Mouse (Mus musculus): ENCODE data around the gene Ska3. TPM values are rescaled to one million over a fixed set of nuclear protein-coding genes. Genes with fewer than 3 reads are reported as not detected.
"Not testable (repeated sequence)": the region's sequence is repeated elsewhere in the genome, so short reads cannot be mapped to it uniquely, and the experiment has no call there.

The Ska3 gene
- polyA plus RNA-seq (2015; fragmentation: Nextera tagmentation; extraction: Ambion mirVana): 40.5 and 42.1 TPM in 2 replicates

- peak; percentile 97 for ATAC-seq (ENCODE audit: low FRiP score, low TSS enrichment)
- Histone ChIP-seq H3K4me1 (ENCODE audit: insufficient read depth, low read length) (peaks cover 24% of the 10 kb centered on the region), H3K27ac (ENCODE audit: low read length) (peak within 1 kb of the TSS; percentile 95), H3K4me2 (replicated peaks; ENCODE audit: low read depth, low read length) (peak within 1 kb of the TSS; percentile 69), H3K9ac (replicated peaks; ENCODE audit: low read length) (peak within 1 kb of the TSS; percentile 83), H3K4me3 (ENCODE audit: low read length) (peak within 1 kb of the TSS; percentile 91), H3K27me3 (ENCODE audit: insufficient read depth, low read length) (no peaks in the 10 kb centered on the region), H3K36me3 (ENCODE audit: insufficient read depth, low read length) (peaks cover 11% of the 10 kb centered on the region), H3K9me3 (ENCODE audit: low read length) (no peaks in the 10 kb centered on the region)
- under 1% methylated on average over 96 of the region's 96 CpGs for WGBS
These were observed at the start of gene Ska3, which contains the start of gene Mrpl57 for GRCm38 (mm10) chr14:57825788-57826751. TSS of gene Ska3 (minus strand) at chr14:57826185. TSS of gene Mrpl57 (plus strand) at chr14:57826234.

GRCm38 (mm10) chr14:57866676-57867276, 40.8 kb upstream of the Ska3 start:
- Histone ChIP-seq H3K4me2 (replicated peaks; ENCODE audit: low read depth, low read length) (no peak overlapping the region), H3K4me1 (ENCODE audit: insufficient read depth, low read length) (no peaks in the 10 kb centered on the region), H3K4me3 (ENCODE audit: low read length) (no peak overlapping the region), H3K27me3 (ENCODE audit: insufficient read depth, low read length) (no peaks in the 10 kb centered on the region), H3K36me3 (ENCODE audit: insufficient read depth, low read length) (peaks cover 33% of the 10 kb centered on the region), H3K9ac (replicated peaks; ENCODE audit: low read length) (no peak overlapping the region), H3K9me3 (ENCODE audit: low read length) (no peaks in the 10 kb centered on the region), H3K27ac (ENCODE audit: low read length) (no peak overlapping the region)
- WGBS: 91% methylated on average over 3 of the region's 3 CpGs
- ATAC-seq (ENCODE audit: low FRiP score, low TSS enrichment): no peak

GRCm38 (mm10) chr14:57865256-57865655, 39.3 kb upstream of the Ska3 start:
- ATAC-seq (ENCODE audit: low FRiP score, low TSS enrichment): no peak

GRCm38 (mm10) chr14:57863129-57863528, 37.1 kb upstream of the Ska3 start:
- no peaks in the 10 kb centered on the region for H3K9me3 ChIP-seq (ENCODE audit: low read length)
- WGBS: 70% methylated on average over 2 of the region's 2 CpGs

More at GRCm38 (mm10) chr14:57865256-57865655, 39.3 kb upstream of the Ska3 start:
- H3K4me2 ChIP-seq (replicated peaks; ENCODE audit: low read depth, low read length): no peak overlapping the region
- WGBS: 91% methylated on average over 3 of the region's 3 CpGs
- H3K27me3 ChIP-seq (ENCODE audit: insufficient read depth, low read length): no peaks in the 10 kb centered on the region
- no peaks in the 10 kb centered on the region for H3K9me3 ChIP-seq (ENCODE audit: low read length)
- no peaks in the 10 kb centered on the region for H3K4me1 ChIP-seq (ENCODE audit: insufficient read depth, low read length)
- no peak overlapping the region for H3K9ac ChIP-seq (replicated peaks; ENCODE audit: low read length)
- no peak overlapping the region for H3K27ac ChIP-seq (ENCODE audit: low read length)
- H3K36me3 ChIP-seq (ENCODE audit: insufficient read depth, low read length): peaks cover 33% of the 10 kb centered on the region
- no peak overlapping the region for H3K4me3 ChIP-seq (ENCODE audit: low read length)

GRCm38 (mm10) chr14:57861987-57862412, 36.0 kb upstream of the Ska3 start:
- WGBS: 89% methylated on average over 4 of the region's 4 CpGs
- Histone ChIP-seq H3K27me3 (ENCODE audit: insufficient read depth, low read length) (no peaks in the 10 kb centered on the region), H3K4me1 (ENCODE audit: insufficient read depth, low read length) (no peaks in the 10 kb centered on the region), H3K4me2 (replicated peaks; ENCODE audit: low read depth, low read length) (no peak overlapping the region), H3K9me3 (ENCODE audit: low read length) (no peaks in the 10 kb centered on the region), H3K27ac (ENCODE audit: low read length) (no peak overlapping the region), H3K4me3 (ENCODE audit: low read length) (no peak overlapping the region), H3K9ac (replicated peaks; ENCODE audit: low read length) (no peak overlapping the region), H3K36me3 (ENCODE audit: insufficient read depth, low read length) (peaks cover 23% of the 10 kb centered on the region)
- no peak for ATAC-seq (ENCODE audit: low FRiP score, low TSS enrichment)

More at GRCm38 (mm10) chr14:57863129-57863528, 37.1 kb upstream of the Ska3 start:
- no peak for ATAC-seq (ENCODE audit: low FRiP score, low TSS enrichment)
- H3K4me3 ChIP-seq (ENCODE audit: low read length): no peak overlapping the region
- no peak overlapping the region for H3K9ac ChIP-seq (replicated peaks; ENCODE audit: low read length)
- H3K27ac ChIP-seq (ENCODE audit: low read length): no peak overlapping the region
- no peaks in the 10 kb centered on the region for H3K4me1 ChIP-seq (ENCODE audit: insufficient read depth, low read length)
- peaks cover 23% of the 10 kb centered on the region for H3K36me3 ChIP-seq (ENCODE audit: insufficient read depth, low read length)
- no peak overlapping the region for H3K4me2 ChIP-seq (replicated peaks; ENCODE audit: low read depth, low read length)
- H3K27me3 ChIP-seq (ENCODE audit: insufficient read depth, low read length): no peaks in the 10 kb centered on the region

- H3K27ac ChIP-seq (ENCODE audit: low read length): peak overlapping the region; percentile 50; the same call in 1 of the 2 replicates
- ATAC-seq (ENCODE audit: low FRiP score, low TSS enrichment): peak; percentile 69
- no peaks in the 10 kb centered on the region for H3K4me1 ChIP-seq (ENCODE audit: insufficient read depth, low read length)
These were observed 33.5 kb upstream of the Ska3 start for GRCm38 (mm10) chr14:57859520-57859919.

GRCm38 (mm10) chr14:57858601-57859000, 32.6 kb upstream of the Ska3 start:
- Histone ChIP-seq H3K4me2 (replicated peaks; ENCODE audit: low read depth, low read length) (no peak overlapping the region), H3K4me1 (ENCODE audit: insufficient read depth, low read length) (no peaks in the 10 kb centered on the region), H3K27ac (ENCODE audit: low read length) (no peak overlapping the region), H3K9ac (replicated peaks; ENCODE audit: low read length) (no peak overlapping the region), H3K9me3 (ENCODE audit: low read length) (no peaks in the 10 kb centered on the region), H3K36me3 (ENCODE audit: insufficient read depth, low read length) (peaks cover 9% of the 10 kb centered on the region; the same call in 1 of the 2 replicates), H3K27me3 (ENCODE audit: insufficient read depth, low read length) (no peaks in the 10 kb centered on the region), H3K4me3 (ENCODE audit: low read length) (no peak overlapping the region)
- ATAC-seq (ENCODE audit: low FRiP score, low TSS enrichment): no peak
- 95% methylated on average over 2 of the region's 2 CpGs for WGBS

More at GRCm38 (mm10) chr14:57859520-57859919, 33.5 kb upstream of the Ska3 start:
- Histone ChIP-seq H3K4me2 (replicated peaks; ENCODE audit: low read depth, low read length) (no peak overlapping the region), H3K9me3 (ENCODE audit: low read length) (no peaks in the 10 kb centered on the region), H3K36me3 (ENCODE audit: insufficient read depth, low read length) (peaks cover 11% of the 10 kb centered on the region; the same call in 1 of the 2 replicates), H3K9ac (replicated peaks; ENCODE audit: low read length) (no peak overlapping the region), H3K4me3 (ENCODE audit: low read length) (no peak overlapping the region), H3K27me3 (ENCODE audit: insufficient read depth, low read length) (no peaks in the 10 kb centered on the region)

GRCm38 (mm10) chr14:57856037-57856436, 30.1 kb upstream of the Ska3 start:
- H3K4me1 ChIP-seq (ENCODE audit: insufficient read depth, low read length); H3K27me3 ChIP-seq (ENCODE audit: insufficient read depth, low read length); H3K36me3 ChIP-seq (ENCODE audit: insufficient read depth, low read length); H3K9me3 ChIP-seq (ENCODE audit: low read length); ATAC-seq (ENCODE audit: low FRiP score, low TSS enrichment); H3K9ac ChIP-seq (replicated peaks; ENCODE audit: low read length); H3K4me2 ChIP-seq (replicated peaks; ENCODE audit: low read depth, low read length); H3K4me3 ChIP-seq (ENCODE audit: low read length); H3K27ac ChIP-seq (ENCODE audit: low read length): not testable (repeated sequence)

- ATAC-seq (ENCODE audit: low FRiP score, low TSS enrichment): no peak
- Histone ChIP-seq H3K36me3 (ENCODE audit: insufficient read depth, low read length) (peaks cover 14% of the 10 kb centered on the region; the same call in 1 of the 2 replicates), H3K27me3 (ENCODE audit: insufficient read depth, low read length) (no peaks in the 10 kb centered on the region), H3K27ac (ENCODE audit: low read length) (no peak overlapping the region), H3K9me3 (ENCODE audit: low read length) (no peaks in the 10 kb centered on the region), H3K4me1 (ENCODE audit: insufficient read depth, low read length) (no peaks in the 10 kb centered on the region), H3K4me3 (ENCODE audit: low read length) (no peak overlapping the region), H3K4me2 (replicated peaks; ENCODE audit: low read depth, low read length) (no peak overlapping the region), H3K9ac (replicated peaks; ENCODE audit: low read length) (no peak overlapping the region)
- 91% methylated on average over 2 of the region's 2 CpGs for WGBS
These were observed 27.0 kb upstream of the Ska3 start for GRCm38 (mm10) chr14:57852961-57853360.

Data from kidney, embryonic 16.5 days (tissue).